Mouse (Mus musculus) hindbrain, postnatal 0 days (tissue): ENCODE results near the gene Klhl42. TPM values are rescaled to one million over a fixed set of nuclear protein-coding genes. Genes with fewer than 3 reads are reported as not detected.

Experiments
- ATAC-seq: fragments of 200-750 bp; cut with Nextera tagmentation; 2 replicates; pipeline ENCODE4 v1.8.0; 2017; ENCODE audit warnings: mild to moderate bottlenecking, moderate TSS enrichment, moderate library complexity
- DNase-seq: peaks from one replicate; pipeline ENCODE4 v3.0.0-alpha.2; 2015; ENCODE audit warnings: low spot score
- H3K27ac ChIP-seq: fragments of 300-500 bp; sonication (generic); 2 replicates; pipeline ENCODE4 v1.5.1; 2014; ENCODE audit warnings: mild to moderate bottlenecking
- H3K27me3 ChIP-seq: fragments of 300-500 bp; sonication (generic); 2 replicates; pipeline ENCODE4 v1.6.1; 2014; ENCODE audit warnings: low read length, mixed read lengths; ENCODE audit not compliant: insufficient read depth
- H3K36me3 ChIP-seq: fragments of 300-500 bp; sonication (generic); 2 replicates; pipeline ENCODE4 v1.6.1; 2014; ENCODE audit warnings: low read length, mixed read lengths; ENCODE audit not compliant: insufficient read depth
- H3K4me1 ChIP-seq: fragments of 300-500 bp; sonication (generic); 2 replicates; pipeline ENCODE4 v1.6.1; 2014; ENCODE audit warnings: antibody characterized with exemption, low read length, mixed read lengths; ENCODE audit not compliant: insufficient read depth
- H3K4me2 ChIP-seq: fragments of 300-500 bp; sonication (generic); 2 replicates; pipeline ENCODE4 v1.6.1; 2014; ENCODE audit warnings: low read depth, mild to moderate bottlenecking, low read length, moderate library complexity, mixed read lengths
- H3K4me3 ChIP-seq: fragments of 300-500 bp; sonication (generic); 2 replicates; pipeline ENCODE4 v1.5.1; 2014; ENCODE audit warnings: low read length
- H3K9ac ChIP-seq: fragments of 300-500 bp; sonication (generic); replicated peaks from 2 replicates; pipeline ENCODE4 v1.6.1; 2014; ENCODE audit warnings: mild to moderate bottlenecking, low read length, moderate library complexity, mixed read lengths
- H3K9me3 ChIP-seq: fragments of 300-500 bp; sonication (generic); 2 replicates; pipeline ENCODE4 v1.6.1; 2016; ENCODE audit warnings: low read length, mixed read lengths
- CTCF ChIP-seq: IDR thresholded peaks from 2 replicates; pipeline ENCODE4 v1.5.1; 2016; ENCODE audit warnings: antibody characterized with exemption, control low read depth, low read depth
- WGBS: fragments of 180-500 bp; shearing (Covaris S2); extraction: QIAGEN DNeasy Blood & Tissue Kit; methylation state at CpG from one replicate; pipeline ENCODE4 v1.1.7; 2014; 5-methylcytosine and 5-hydroxymethylcytosine counted together
- polyA plus RNA-seq: library from polyadenylated mRNA; unstranded; fragments of >200 nt; fragmentation: Nextera tagmentation; extraction: Ambion mirVana; gene quantifications from 2 replicates; pipeline ENCODE4 v1.2.1, GENCODE M21; 2015
- total RNA-seq: library from RNA; depleted of rRNA; stranded (reverse); fragments of >200 nt; gene quantifications from 2 replicates; pipeline ENCODE4 v1.2.3, GENCODE M21; 2014; rRNA removed

The Klhl42 gene
- total RNA-seq (29.7 and 31.7 TPM in 2 replicates), polyA plus RNA-seq (5.4 and 5.7 TPM in 2 replicates)

DNA sequence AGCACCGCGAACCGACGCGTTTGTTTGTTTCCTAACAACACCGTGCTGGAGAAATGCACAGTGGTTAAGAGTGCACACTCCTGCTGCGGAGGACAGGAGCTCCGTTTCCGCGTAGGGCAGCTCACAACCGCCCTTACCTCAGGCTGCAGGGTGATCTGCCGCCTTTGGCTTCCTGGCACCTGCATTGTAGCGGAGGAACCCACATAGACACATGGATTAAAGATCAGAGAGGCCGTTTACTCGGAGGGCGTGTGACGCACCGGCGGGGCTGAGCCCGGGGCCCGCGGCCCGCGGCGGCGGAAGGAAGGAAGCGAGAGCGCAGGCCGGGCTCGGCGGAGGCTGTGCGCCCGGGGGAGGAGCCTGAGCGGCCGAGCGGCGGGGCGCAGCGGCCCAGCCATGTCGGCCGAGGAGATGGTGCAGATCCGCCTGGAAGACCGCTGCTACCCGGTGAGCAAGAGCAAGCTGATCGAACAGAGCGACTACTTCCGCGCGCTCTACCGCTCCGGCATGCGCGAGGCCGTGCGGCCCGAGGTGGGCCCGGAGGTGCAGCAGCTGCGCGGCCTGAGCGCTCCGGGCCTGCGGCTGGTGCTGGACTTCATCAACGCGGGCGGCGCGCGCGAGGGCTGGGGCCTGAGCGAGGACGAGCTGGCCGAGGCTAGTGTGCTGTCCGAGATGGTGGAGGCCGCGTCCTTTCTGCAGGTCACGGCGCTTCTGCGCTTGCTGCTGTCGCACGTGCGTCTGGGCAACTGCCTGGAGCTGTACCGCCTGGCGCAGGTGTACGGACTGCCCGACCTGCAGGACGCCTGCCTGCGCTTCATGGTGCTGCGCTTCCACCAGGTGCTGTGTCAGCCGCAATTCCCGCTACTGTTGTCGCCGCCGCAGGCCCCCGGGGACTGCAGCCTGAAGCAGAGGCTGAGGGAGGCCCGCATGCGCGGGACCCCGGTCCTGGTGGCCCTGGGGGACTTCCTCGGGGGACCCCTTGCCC is at the start of gene Klhl42:
Gene Klhl42, plus strand, starts transcription at position 244 of the 985 bp plus-strand sequence.
- Histone ChIP-seq H3K4me2 (peak within 1 kb of the TSS; percentile 82), H3K36me3 (no peaks in the 10 kb centered on the region), H3K4me1 (peaks cover 18% of the 10 kb centered on the region; the same call in 1 of the 2 replicates), H3K27ac (peak within 1 kb of the TSS; percentile 96), H3K27me3 (no peaks in the 10 kb centered on the region), H3K9me3 (no peaks in the 10 kb centered on the region), H3K4me3 (peak within 1 kb of the TSS; percentile 67), H3K9ac (peak within 1 kb of the TSS; percentile 87)
- WGBS: under 1% methylated on average over 91 of the region's 99 CpGs
- DNase-seq: peak; percentile 80
- TF ChIP-seq CTCF: peak; percentile 14; the same call in 1 of the 2 replicates
- peak; percentile 88 for ATAC-seq

DNA sequence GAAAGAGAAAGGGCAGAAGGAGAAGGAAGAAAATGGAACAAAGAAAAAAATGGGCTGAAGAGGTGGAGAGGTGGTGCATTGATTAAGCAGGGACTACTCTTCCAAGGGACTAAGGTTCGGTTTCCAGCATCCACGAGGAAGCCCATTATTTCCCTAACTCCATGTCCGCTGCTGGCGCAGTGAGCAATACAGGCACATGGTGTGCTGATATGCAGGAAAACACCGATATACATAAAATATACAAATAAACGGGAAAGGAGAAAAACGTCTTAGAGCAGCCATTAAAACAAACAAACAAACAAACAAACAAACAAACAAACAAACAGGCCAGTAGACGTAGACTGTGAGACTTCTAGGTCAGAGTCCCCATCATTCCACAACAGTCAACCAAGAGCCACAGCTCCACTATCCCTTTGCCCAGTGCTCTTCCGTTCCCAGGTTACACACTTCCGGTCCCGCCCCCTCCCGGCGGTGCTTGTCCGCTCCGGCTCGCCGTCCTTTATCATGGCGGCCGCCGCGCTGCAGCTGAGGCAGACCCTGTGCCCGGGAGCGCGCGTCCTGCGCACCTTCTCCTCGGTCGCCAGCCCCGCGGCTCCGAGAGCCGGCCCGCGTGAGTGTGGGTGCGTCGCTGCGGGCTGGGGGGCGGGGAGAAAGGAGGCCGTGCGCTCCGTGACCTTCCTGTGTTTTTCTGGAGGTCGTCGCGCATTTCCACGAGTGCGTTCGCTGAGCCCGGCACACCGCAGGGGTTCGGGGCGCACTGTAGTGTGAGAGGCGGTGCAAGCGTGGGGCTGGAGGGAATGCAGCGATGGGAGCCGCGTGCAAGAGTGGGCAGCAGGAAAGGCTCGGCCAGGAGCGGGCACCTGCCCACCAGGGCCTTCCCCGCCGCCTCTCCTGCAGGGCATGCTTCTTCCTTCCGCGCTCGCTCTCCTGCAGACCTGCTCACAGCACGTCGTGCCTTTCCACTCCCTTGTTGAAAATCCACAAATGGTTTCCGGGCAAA is 48.6 kb upstream of the Klhl42 start, which contains the start of gene Mrps35:
Gene Mrps35, plus strand, starts transcription at position 474 of the 1,000 bp plus-strand sequence.
- Histone ChIP-seq H3K9ac (peak within 1 kb of the TSS; percentile 89), H3K4me2 (peak within 1 kb of the TSS; percentile 77), H3K27me3 (0 out of 2 replicates have a peak, but pooled peaks cover 4% of the 10 kb centered on the region), H3K27ac (peak within 1 kb of the TSS; percentile 88), H3K9me3 (no peaks in the 10 kb centered on the region), H3K4me1 (peaks cover 7% of the 10 kb centered on the region; the same call in 1 of the 2 replicates), H3K36me3 (peaks cover 4% of the 10 kb centered on the region), H3K4me3 (peak within 1 kb of the TSS; percentile 84)
- peak; percentile 40 for TF ChIP-seq CTCF
- DNase-seq: peak; percentile 94
- WGBS: 4% methylated on average over 54 of the region's 66 CpGs
- ATAC-seq: peak; percentile 99

DNA sequence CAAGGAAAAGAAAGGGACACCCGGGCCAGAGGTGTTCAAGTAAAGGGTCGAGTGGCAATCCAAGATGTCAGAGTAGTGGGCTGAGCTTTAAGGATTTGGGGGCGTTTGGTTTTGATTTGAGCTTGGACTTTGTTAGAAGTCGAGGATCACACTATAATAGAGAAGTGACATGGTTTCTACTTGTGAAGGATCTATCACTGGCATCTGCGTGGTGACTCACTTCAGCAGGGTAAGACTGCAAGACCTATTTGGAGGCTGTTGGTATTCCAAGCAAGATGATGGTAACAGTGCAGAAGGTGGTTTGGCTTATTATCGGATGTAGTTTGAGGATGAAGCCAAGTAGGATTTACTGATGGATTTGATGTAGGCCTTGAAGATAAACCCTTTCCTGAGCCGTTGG is 47.5 kb upstream of the Klhl42 start:
- DNase-seq (no peak), ATAC-seq (no peak)
- Histone ChIP-seq H3K27ac (no peak overlapping the region), H3K9ac (peak overlapping the region; percentile 89; the same call in 1 of the 2 replicates), H3K36me3 (peaks cover 10% of the 10 kb centered on the region), H3K9me3 (no peaks in the 10 kb centered on the region), H3K4me1 (peaks cover 7% of the 10 kb centered on the region; the same call in 1 of the 2 replicates), H3K4me2 (peak overlapping the region; percentile 77), H3K4me3 (peak overlapping the region; percentile 84), H3K27me3 (0 out of 2 replicates have a peak, but pooled peaks cover 4% of the 10 kb centered on the region)
- 48% methylated on average over 7 of the region's 7 CpGs for WGBS
- TF ChIP-seq CTCF: no peak

DNA sequence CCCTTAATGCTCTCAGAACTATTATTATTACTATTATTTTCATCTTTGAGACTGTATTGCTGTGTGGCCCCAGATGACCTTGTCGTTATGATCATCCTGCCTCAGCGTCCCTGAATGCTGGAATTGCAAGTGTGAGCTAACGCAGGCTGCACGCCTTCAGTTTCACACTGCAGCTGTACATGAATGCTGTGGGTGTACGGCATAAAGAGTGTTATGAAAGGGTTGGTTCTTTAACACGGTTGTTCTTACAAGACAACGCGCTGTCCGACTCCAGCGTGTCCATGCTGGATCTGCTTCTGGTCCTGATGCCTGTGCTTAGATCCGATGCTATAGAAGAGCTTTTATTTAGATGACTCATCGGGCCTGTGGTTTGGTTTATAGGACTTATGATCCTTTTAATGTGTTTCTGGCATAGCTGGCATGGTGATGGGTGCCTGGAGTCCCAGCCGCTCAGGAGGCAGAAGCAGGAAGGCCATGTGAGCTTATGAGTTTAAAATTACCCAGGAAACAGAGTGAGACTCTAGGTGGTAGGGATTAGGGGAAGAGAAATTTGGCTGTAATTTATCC is 41.9 kb upstream of the Klhl42 start:
- Histone ChIP-seq H3K9ac (no peak overlapping the region), H3K4me3 (no peak overlapping the region), H3K36me3 (peaks cover 47% of the 10 kb centered on the region), H3K9me3 (no peaks in the 10 kb centered on the region), H3K4me2 (no peak overlapping the region), H3K4me1 (no peaks in the 10 kb centered on the region), H3K27me3 (no peaks in the 10 kb centered on the region), H3K27ac (no peak overlapping the region)
- WGBS: 95% methylated on average over 13 of the region's 13 CpGs
- DNase-seq: no peak
- TF ChIP-seq CTCF: no peak
- no peak for ATAC-seq

- H3K4me1 ChIP-seq: no peaks in the 10 kb centered on the region
- no peak for TF ChIP-seq CTCF
- H3K27ac ChIP-seq: no peak overlapping the region
- no peaks in the 10 kb centered on the region for H3K9me3 ChIP-seq
- H3K4me3 ChIP-seq: no peak overlapping the region
- DNase-seq (no peak), ATAC-seq (no peak)
- no peaks in the 10 kb centered on the region for H3K27me3 ChIP-seq
- H3K4me2 ChIP-seq: no peak overlapping the region
- peaks cover 61% of the 10 kb centered on the region for H3K36me3 ChIP-seq
- H3K9ac ChIP-seq: no peak overlapping the region
- 97% methylated on average over 8 of the region's 8 CpGs for WGBS
Observed at GRCm38 (mm10) chr6:147051666-147052065, 39.5 kb upstream of the Klhl42 start.

- no peak overlapping the region for H3K4me2 ChIP-seq
- ATAC-seq (no peak), DNase-seq (no peak)
- H3K36me3 ChIP-seq: peaks cover 59% of the 10 kb centered on the region
- no peaks in the 10 kb centered on the region for H3K27me3 ChIP-seq
- no peak for TF ChIP-seq CTCF
- H3K4me1 ChIP-seq: no peaks in the 10 kb centered on the region
- H3K27ac ChIP-seq: no peak overlapping the region
- no peak overlapping the region for H3K4me3 ChIP-seq
- no peaks in the 10 kb centered on the region for H3K9me3 ChIP-seq
- WGBS: 84% methylated on average over 9 of the region's 9 CpGs
- H3K9ac ChIP-seq: no peak overlapping the region
Observed at GRCm38 (mm10) chr6:147052440-147052839, 38.7 kb upstream of the Klhl42 start.
